Mouse (Mus musculus) ES-Bruce4 (cell line): Measurements from ENCODE around the gene Tmprss9. TPM values are rescaled to one million over a fixed set of nuclear protein-coding genes. Genes with fewer than 3 reads are reported as not detected.

Experiments used
- H3K27ac ChIP-seq: 2 replicates; pipeline ENCODE4 v1.5.1; 2012; ENCODE audit warnings: low read length, inconsistent platforms; ENCODE audit not compliant: insufficient read depth
- H3K27me3 ChIP-seq: 2 replicates; pipeline ENCODE4 v1.6.1; 2012; ENCODE audit warnings: mild to moderate bottlenecking, low read length, inconsistent platforms; ENCODE audit not compliant: control insufficient read depth, poor library complexity, insufficient read depth, severe bottlenecking
- H3K36me3 ChIP-seq: 2 replicates; pipeline ENCODE4 v1.6.1; 2012; ENCODE audit warnings: inconsistent platforms, mild to moderate bottlenecking, low read length, moderate library complexity; ENCODE audit not compliant: control insufficient read depth, poor library complexity, insufficient read depth, severe bottlenecking
- H3K4me1 ChIP-seq: one replicate; pipeline ENCODE4 v1.8.1; 2011; ENCODE audit warnings: low read length; ENCODE audit not compliant: control insufficient read depth, insufficient read depth
- H3K4me3 ChIP-seq: 2 replicates; pipeline ENCODE4 v1.5.1; 2011; ENCODE audit warnings: low read depth, mild to moderate bottlenecking, low read length
- H3K9ac ChIP-seq: 2 replicates; pipeline ENCODE4 v1.6.1; 2012; ENCODE audit warnings: low read depth, mild to moderate bottlenecking, inconsistent platforms; ENCODE audit not compliant: poor library complexity, severe bottlenecking
- H3K9me3 ChIP-seq: replicated peaks from 2 replicates; pipeline ENCODE4 v1.6.1; 2012; ENCODE audit warnings: mild to moderate bottlenecking, low read length, inconsistent platforms; ENCODE audit not compliant: control insufficient read depth, poor library complexity, insufficient read depth, severe bottlenecking
- CTCF ChIP-seq: IDR thresholded peaks from one replicate; pipeline ENCODE4 v1.8.1; 2011; ENCODE audit warnings: low read depth, low read length
- EP300 ChIP-seq: IDR thresholded peaks from 2 replicates; pipeline ENCODE4 v1.6.1; 2011; ENCODE audit warnings: low read depth, low read length; ENCODE audit not compliant: insufficient read depth
- POLR2A ChIP-seq: IDR thresholded peaks from one replicate; pipeline ENCODE4 v1.8.1; 2011; ENCODE audit warnings: low read length; ENCODE audit not compliant: insufficient read depth
- polyA plus RNA-seq: library from polyadenylated mRNA; stranded (reverse); fragments of >200 nt; gene quantifications from 2 replicates; pipeline ENCODE4 v1.2.4, GENCODE M21; 2011; ENCODE audit warnings: low read depth; ENCODE audit not compliant: missing spikeins, insufficient read depth, insufficient read length

Gene Tmprss9
- polyA plus RNA-seq, 1 experiment, result 0.22 TPM

DNA sequence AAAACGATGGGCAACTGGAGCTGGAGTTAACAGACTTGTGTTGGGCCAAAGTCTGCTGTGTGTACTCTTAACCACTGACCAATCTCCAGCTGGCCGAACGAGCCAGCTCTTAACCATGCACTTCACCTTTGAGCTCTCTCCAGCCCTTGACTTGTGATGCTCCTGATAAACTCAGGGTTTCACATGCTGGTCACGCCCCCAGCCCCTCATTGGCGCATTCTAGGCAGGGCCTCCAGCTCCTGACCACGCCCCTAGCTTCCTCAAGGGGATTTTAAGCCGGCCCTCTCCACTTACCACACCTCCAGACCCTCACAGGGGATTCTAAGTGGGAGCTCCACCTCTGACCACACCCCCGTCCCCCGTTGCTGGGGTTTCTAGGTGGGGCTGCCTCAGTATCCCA lies 40.5 kb upstream of the Tmprss9 start:
- no peak overlapping the region for H3K27ac ChIP-seq
- no peak overlapping the region for H3K9ac ChIP-seq
- H3K9me3 ChIP-seq, result no peaks in the 10 kb centered on the region
- H3K36me3 ChIP-seq, result peaks cover 3% of the 10 kb centered on the region
- TF ChIP-seq POLR2A (no peak), CTCF (no peak), EP300 (no peak)
- H3K4me1 ChIP-seq, result no peaks in the 10 kb centered on the region
- no peak overlapping the region for H3K4me3 ChIP-seq
- H3K27me3 ChIP-seq, result 0 out of 2 replicates have a peak, but pooled peaks cover 1% of the 10 kb centered on the region

DNA sequence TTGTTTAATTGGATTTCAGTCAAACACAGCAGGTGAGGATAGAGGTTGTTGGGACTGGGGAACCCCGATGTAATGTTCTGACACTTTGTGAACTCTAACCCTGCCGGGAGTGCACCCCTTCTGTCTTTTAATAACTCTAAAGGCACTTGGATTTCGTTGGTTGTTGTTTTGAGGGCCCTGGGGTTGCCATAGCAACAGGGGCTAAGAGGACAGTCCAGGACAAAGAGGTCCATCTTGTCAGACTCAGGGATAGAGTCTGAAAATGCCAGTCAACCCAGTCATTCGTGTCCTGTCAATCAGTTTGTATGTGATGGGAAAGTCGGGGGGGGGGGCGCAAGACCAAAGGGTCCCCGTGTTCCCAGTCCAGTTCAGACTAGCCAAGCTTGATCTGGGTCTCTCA lies 38.8 kb upstream of the Tmprss9 start:
- H3K4me1 ChIP-seq, result no peaks in the 10 kb centered on the region
- no peak overlapping the region for H3K9ac ChIP-seq
- H3K36me3 ChIP-seq, result peaks cover 3% of the 10 kb centered on the region
- TF ChIP-seq EP300, result no peak
- no peak for TF ChIP-seq POLR2A
- TF ChIP-seq CTCF, result no peak
- no peak overlapping the region for H3K4me3 ChIP-seq
- H3K9me3 ChIP-seq, result no peaks in the 10 kb centered on the region
- no peak overlapping the region for H3K27ac ChIP-seq
- H3K27me3 ChIP-seq, result 0 out of 2 replicates have a peak, but pooled peaks cover 1% of the 10 kb centered on the region

DNA sequence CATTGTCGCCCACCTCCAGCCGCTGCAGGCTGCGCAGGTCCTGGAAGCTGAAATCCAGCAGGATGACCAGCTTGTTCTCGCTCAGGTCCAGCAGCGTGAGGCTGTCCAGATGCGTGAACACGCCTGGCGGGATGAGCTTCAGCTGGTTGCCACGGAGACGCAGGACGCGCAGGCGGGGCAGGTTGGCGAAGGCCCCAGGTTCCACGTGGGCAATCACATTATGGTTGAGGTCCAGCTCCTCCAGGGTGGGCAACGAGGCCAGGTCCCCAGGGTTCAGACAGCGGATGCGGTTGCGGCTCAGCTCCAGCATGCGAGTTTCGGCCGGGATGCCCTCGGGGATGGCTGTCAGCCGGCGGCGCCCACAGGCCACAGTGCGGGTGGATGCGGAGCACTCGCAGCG lies 36.0 kb upstream of the Tmprss9 start:
- Histone ChIP-seq H3K9me3 (no peaks in the 10 kb centered on the region), H3K4me1 (no peaks in the 10 kb centered on the region), H3K27ac (no peak overlapping the region), H3K9ac (no peak overlapping the region), H3K4me3 (peak overlapping the region; percentile 24), H3K27me3 (0 out of 2 replicates have a peak, but pooled peaks cover 1% of the 10 kb centered on the region), H3K36me3 (no peaks in the 10 kb centered on the region)
- TF ChIP-seq CTCF (no peak), POLR2A (no peak)

DNA sequence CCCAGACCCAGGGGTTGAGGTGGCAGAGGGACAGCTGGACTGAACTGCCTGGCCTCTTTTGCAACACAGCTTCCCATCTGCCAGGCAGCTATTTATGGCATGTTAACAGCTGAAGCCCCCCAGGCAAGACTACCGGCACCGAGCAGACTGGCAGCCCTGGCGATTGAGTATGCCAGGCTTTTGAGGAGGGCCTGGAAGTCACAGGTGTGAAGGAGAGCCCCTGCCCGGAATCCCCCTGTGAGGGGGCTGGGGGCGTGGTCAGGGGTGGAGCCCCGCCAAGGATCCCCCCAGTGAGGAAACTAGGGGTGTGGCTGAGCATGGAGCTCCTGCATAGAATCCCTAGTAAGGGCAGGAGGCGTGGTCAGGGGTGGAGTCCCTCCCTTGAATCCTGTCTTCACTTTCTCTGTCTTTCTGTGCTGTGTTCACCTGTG lies 34.7 kb upstream of the Tmprss9 start:
- Histone ChIP-seq H3K36me3 (no peaks in the 10 kb centered on the region), H3K4me1 (no peaks in the 10 kb centered on the region), H3K27me3 (0 out of 2 replicates have a peak, but pooled peaks cover 1% of the 10 kb centered on the region), H3K4me3 (no peak overlapping the region), H3K27ac (no peak overlapping the region), H3K9ac (no peak overlapping the region), H3K9me3 (no peaks in the 10 kb centered on the region)
- TF ChIP-seq CTCF (no peak), POLR2A (no peak), EP300 (no peak)

DNA sequence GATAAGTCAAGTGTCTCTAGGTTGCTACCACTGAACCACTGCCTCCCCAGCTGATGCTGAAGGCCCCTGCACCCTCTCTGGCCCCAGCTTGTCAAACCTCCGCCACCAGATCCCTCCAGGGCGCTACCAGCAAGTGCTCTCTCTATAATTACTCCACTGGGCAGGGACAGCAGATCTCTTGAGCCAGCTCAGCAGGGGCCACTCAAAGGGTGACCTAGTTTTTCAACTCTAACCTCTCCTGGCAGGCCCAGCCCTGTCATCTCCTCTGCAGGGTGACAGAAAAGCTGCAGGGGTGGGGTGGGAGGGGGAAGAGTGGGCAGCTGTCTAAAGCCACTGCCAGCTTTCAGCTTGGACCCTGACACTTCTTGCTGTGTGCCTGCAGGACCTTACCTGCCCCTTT lies 33.8 kb upstream of the Tmprss9 start:
- Histone ChIP-seq H3K36me3 (no peaks in the 10 kb centered on the region), H3K9me3 (no peaks in the 10 kb centered on the region), H3K9ac (no peak overlapping the region), H3K27me3 (0 out of 2 replicates have a peak, but pooled peaks cover 1% of the 10 kb centered on the region), H3K27ac (no peak overlapping the region), H3K4me3 (no peak overlapping the region), H3K4me1 (no peaks in the 10 kb centered on the region)
- TF ChIP-seq POLR2A (no peak), EP300 (no peak), CTCF (no peak)

DNA sequence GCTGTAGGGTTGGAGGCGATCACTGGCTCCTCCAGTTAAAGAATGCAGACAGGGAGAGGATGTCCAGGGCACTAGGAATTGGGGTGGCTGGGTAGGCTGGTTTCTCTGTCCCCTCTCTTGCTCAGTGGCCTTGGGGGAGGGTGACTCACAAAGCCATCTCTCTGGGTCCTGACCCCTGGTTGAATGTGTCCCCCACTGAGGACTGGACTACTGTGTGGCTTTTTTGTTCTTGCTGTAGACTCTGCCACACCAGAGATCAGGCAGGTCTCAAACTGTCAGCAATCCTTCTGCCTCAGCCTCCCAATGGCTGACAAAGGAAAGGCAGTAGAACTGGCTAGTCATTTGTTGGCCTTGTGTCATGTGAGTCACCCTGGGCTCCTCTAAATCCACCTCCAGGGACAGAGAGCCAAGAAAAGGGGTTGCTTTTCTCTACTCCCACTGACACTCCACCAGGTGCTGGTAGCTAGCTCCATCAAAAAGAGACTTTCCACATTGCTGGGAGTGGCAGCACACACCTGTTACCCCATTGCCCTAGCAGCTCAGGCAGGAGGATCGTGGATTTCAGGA lies 33.2 kb upstream of the Tmprss9 start:
- no peaks in the 10 kb centered on the region for H3K4me1 ChIP-seq
- H3K36me3 ChIP-seq, result no peaks in the 10 kb centered on the region
- H3K27ac ChIP-seq, result no peak overlapping the region
- 0 out of 2 replicates have a peak, but pooled peaks cover 1% of the 10 kb centered on the region for H3K27me3 ChIP-seq
- H3K9me3 ChIP-seq, result no peaks in the 10 kb centered on the region
- TF ChIP-seq POLR2A, result no peak
- TF ChIP-seq CTCF, result no peak
- no peak for TF ChIP-seq EP300
- no peak overlapping the region for H3K4me3 ChIP-seq
- no peak overlapping the region for H3K9ac ChIP-seq
